Mouse (Mus musculus): ENCODE measurements at regions not wholly inside any gene's neighbourhood (a gene's known extent, or its start where the extent isn't known, plus 50 kb on each side); places are given as distances from the start of the nearest gene placed in this dataset.
"Not testable (repeated sequence)": the region's sequence is repeated elsewhere in the genome, so short reads cannot be mapped to it uniquely, and the experiment has no call there.

GRCm38 (mm10) chr10:8136662-8137061 is 180.6 kb upstream of the Tab2 start:
- no peak for DNase-seq

GRCm38 (mm10) chr10:8135272-8135671 is 179.2 kb upstream of the Tab2 start:
- DNase-seq: peak; percentile 56

- no peak for DNase-seq
These were observed 178.4 kb upstream of the Tab2 start for GRCm38 (mm10) chr10:8134398-8134797.

GRCm38 (mm10) chr10:8133451-8133952 is 177.5 kb upstream of the Tab2 start:
- no peak for DNase-seq

GRCm38 (mm10) chr10:8132795-8133194 is 176.8 kb upstream of the Tab2 start:
- no peak for DNase-seq

- no peak for DNase-seq
These were observed 174.6 kb upstream of the Tab2 start for GRCm38 (mm10) chr10:8130472-8131241.

- no peak for DNase-seq
These were observed 174.0 kb upstream of the Tab2 start for GRCm38 (mm10) chr10:8130057-8130456.

GRCm38 (mm10) chr10:8124124-8124523 is 168.1 kb upstream of the Tab2 start:
- no peak for DNase-seq

- no peak for DNase-seq
These were observed 165.9 kb upstream of the Tab2 start for GRCm38 (mm10) chr10:8121895-8122294.

GRCm38 (mm10) chr10:8116821-8117220 is 160.8 kb upstream of the Tab2 start:
- DNase-seq: no peak

- not testable (repeated sequence) for DNase-seq
These were observed 158.9 kb upstream of the Tab2 start for GRCm38 (mm10) chr10:8114932-8115331.

- no peak for DNase-seq
These were observed 158.5 kb upstream of the Tab2 start for GRCm38 (mm10) chr10:8114530-8114929.

GRCm38 (mm10) chr10:8100489-8100888 is 144.5 kb upstream of the Tab2 start:
- no peak for DNase-seq

GRCm38 (mm10) chr10:8095924-8096323 is 139.9 kb upstream of the Tab2 start:
- DNase-seq: no peak

GRCm38 (mm10) chr10:8095206-8095605 is 139.2 kb upstream of the Tab2 start:
- DNase-seq: no peak

GRCm38 (mm10) chr10:8091871-8092552 is 136.0 kb upstream of the Tab2 start:
- no peak for DNase-seq

GRCm38 (mm10) chr10:8089296-8089695 is 133.3 kb upstream of the Tab2 start:
- DNase-seq: no peak

GRCm38 (mm10) chr10:8088737-8089136 is 132.7 kb upstream of the Tab2 start:
- no peak for DNase-seq

GRCm38 (mm10) chr10:8088321-8088720 is 132.3 kb upstream of the Tab2 start:
- no peak for DNase-seq

GRCm38 (mm10) chr10:8087106-8087505 is 131.1 kb upstream of the Tab2 start:
- DNase-seq: no peak

- DNase-seq: peak; percentile 17
These were observed 130.4 kb upstream of the Tab2 start for GRCm38 (mm10) chr10:8086442-8086841.

- DNase-seq: no peak
These were observed 122.1 kb upstream of the Tab2 start for GRCm38 (mm10) chr10:8077904-8078811.

- no peak for DNase-seq
These were observed 116.4 kb upstream of the Tab2 start for GRCm38 (mm10) chr10:8072463-8072862.
